Mouse (Mus musculus): Measurements from ENCODE around the gene Cbfa2t3.

Cbfa2t3 gene

GRCm38 (mm10) chr8:122629388-122629787, 69.5 kb downstream of the Cbfa2t3 start:
- Histone ChIP-seq H3K27me3 (ENCODE audit: insufficient read depth, low read length) (peaks cover 8% of the 10 kb centered on the region; the same call in 1 of the 2 replicates), H3K4me1 (replicated peaks; ENCODE audit: low read depth, low read length) (peaks cover 22% of the 10 kb centered on the region), H3K36me3 (ENCODE audit: insufficient read depth, low read length) (no peaks in the 10 kb centered on the region), H3K4me3 (replicated peaks; ENCODE audit: low read length) (no peak overlapping the region), H3K9me3 (ENCODE audit: low read length) (no peaks in the 10 kb centered on the region)
- no peak for TF ChIP-seq POU5F1 (IDR thresholded peaks at IDR 0.05; ENCODE audit: borderline replicate concordance, low read length)
- TF ChIP-seq NANOG (IDR thresholded peaks at IDR 0.05; ENCODE audit: borderline replicate concordance, low read length): no peak
- TF ChIP-seq CTCF (conservative IDR thresholded peaks at IDR 0.05; ENCODE audit: low read length): no peak

DNA sequence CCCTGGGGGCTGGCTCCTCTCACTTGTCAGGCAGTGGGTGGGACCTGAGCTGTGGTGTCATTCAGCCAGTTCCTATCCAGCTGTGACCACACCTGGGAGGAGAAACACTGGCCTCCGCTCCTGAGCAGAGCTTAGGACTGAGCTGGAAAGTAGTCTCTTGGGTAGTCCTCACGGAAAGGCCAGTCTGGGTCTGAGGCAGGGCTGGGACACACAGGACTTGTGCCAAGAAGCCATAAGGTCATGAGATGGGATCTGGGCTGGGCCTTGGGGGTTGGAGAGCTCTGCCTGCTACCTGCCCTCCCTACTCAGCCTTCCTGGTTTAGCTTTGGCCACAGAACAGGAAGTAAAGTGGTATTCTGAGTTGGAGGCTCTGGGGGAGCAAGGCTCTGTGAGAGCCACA, 72.0 kb downstream of the Cbfa2t3 start:
- Histone ChIP-seq H3K36me3 (ENCODE audit: insufficient read depth, low read length) (no peaks in the 10 kb centered on the region), H3K4me3 (replicated peaks; ENCODE audit: low read length) (no peak overlapping the region), H3K9me3 (ENCODE audit: low read length) (no peaks in the 10 kb centered on the region), H3K4me1 (replicated peaks; ENCODE audit: low read depth, low read length) (peaks cover 23% of the 10 kb centered on the region), H3K27me3 (ENCODE audit: insufficient read depth, low read length) (peaks cover 8% of the 10 kb centered on the region; the same call in 1 of the 2 replicates)
- TF ChIP-seq POU5F1 (IDR thresholded peaks at IDR 0.05; ENCODE audit: borderline replicate concordance, low read length): no peak
- TF ChIP-seq CTCF (conservative IDR thresholded peaks at IDR 0.05; ENCODE audit: low read length): no peak
- TF ChIP-seq NANOG (IDR thresholded peaks at IDR 0.05; ENCODE audit: borderline replicate concordance, low read length): no peak

- no peak for TF ChIP-seq POU5F1 (IDR thresholded peaks at IDR 0.05; ENCODE audit: borderline replicate concordance, low read length)
- no peak for TF ChIP-seq NANOG (IDR thresholded peaks at IDR 0.05; ENCODE audit: borderline replicate concordance, low read length)
- no peak for TF ChIP-seq CTCF (conservative IDR thresholded peaks at IDR 0.05; ENCODE audit: low read length)
- Histone ChIP-seq H3K4me1 (replicated peaks; ENCODE audit: low read depth, low read length) (peaks cover 23% of the 10 kb centered on the region), H3K4me3 (replicated peaks; ENCODE audit: low read length) (no peak overlapping the region), H3K9me3 (ENCODE audit: low read length) (no peaks in the 10 kb centered on the region), H3K36me3 (ENCODE audit: insufficient read depth, low read length) (no peaks in the 10 kb centered on the region), H3K27me3 (ENCODE audit: insufficient read depth, low read length) (peaks cover 7% of the 10 kb centered on the region; the same call in 1 of the 2 replicates)
Measured at GRCm38 (mm10) chr8:122625811-122626210, 73.1 kb downstream of the Cbfa2t3 start.

GRCm38 (mm10) chr8:122624653-122625052, 74.3 kb downstream of the Cbfa2t3 start:
- no peak overlapping the region for H3K4me3 ChIP-seq (replicated peaks; ENCODE audit: low read length)
- peaks cover 22% of the 10 kb centered on the region for H3K4me1 ChIP-seq (replicated peaks; ENCODE audit: low read depth, low read length)
- no peaks in the 10 kb centered on the region for H3K9me3 ChIP-seq (ENCODE audit: low read length)
- H3K36me3 ChIP-seq (ENCODE audit: insufficient read depth, low read length): no peaks in the 10 kb centered on the region
- no peaks in the 10 kb centered on the region for H3K27me3 ChIP-seq (ENCODE audit: insufficient read depth, low read length)
- TF ChIP-seq POU5F1 (IDR thresholded peaks at IDR 0.05; ENCODE audit: borderline replicate concordance, low read length): no peak
- TF ChIP-seq CTCF (conservative IDR thresholded peaks at IDR 0.05; ENCODE audit: low read length): no peak
- no peak for TF ChIP-seq NANOG (IDR thresholded peaks at IDR 0.05; ENCODE audit: borderline replicate concordance, low read length)

DNA sequence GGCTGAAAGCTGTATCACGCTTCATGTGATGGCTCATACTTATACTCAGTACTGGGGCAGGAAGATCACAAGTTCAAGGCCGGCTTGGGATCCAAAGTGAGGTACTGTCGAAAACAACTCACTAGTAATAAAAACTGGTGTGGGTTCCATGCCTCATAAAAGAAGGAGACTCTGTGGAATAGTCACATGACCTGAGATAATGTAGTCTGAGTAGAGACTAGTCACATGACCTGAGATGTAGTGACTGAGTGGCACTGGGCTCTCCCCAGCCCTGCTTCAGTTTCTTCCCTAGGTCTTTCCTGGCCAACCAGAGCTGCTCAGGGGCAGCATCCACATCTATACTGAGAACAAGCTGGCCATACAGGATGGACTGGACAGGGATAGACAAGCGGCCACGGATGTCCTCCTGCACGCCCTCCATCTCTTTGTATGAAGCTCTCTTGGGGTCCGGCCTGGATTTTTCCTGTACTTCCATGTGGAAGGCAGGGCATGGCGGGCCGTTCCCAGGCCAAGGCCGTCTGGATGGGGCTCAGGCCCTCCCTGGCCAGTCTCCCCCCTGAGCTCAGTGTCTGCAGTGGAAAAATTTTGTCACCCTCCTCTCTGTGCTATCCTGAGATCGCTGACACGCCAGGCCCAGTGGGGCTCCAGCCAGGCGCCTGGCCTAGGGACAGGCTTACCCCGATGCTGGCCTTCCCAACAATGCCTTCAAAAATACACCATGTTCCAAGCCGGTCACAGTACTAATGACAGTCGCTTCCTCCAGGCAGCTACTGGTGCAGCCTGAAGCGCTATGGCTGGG, 74.9 kb downstream of the Cbfa2t3 start:
- H3K4me1 ChIP-seq (replicated peaks; ENCODE audit: low read depth, low read length): peaks cover 16% of the 10 kb centered on the region
- no peaks in the 10 kb centered on the region for H3K9me3 ChIP-seq (ENCODE audit: low read length)
- no peaks in the 10 kb centered on the region for H3K36me3 ChIP-seq (ENCODE audit: insufficient read depth, low read length)
- H3K27me3 ChIP-seq (ENCODE audit: insufficient read depth, low read length): no peaks in the 10 kb centered on the region
- TF ChIP-seq NANOG (IDR thresholded peaks at IDR 0.05; ENCODE audit: borderline replicate concordance, low read length) (no peak), POU5F1 (IDR thresholded peaks at IDR 0.05; ENCODE audit: borderline replicate concordance, low read length) (no peak), CTCF (conservative IDR thresholded peaks at IDR 0.05; ENCODE audit: low read length) (no peak)
- no peak overlapping the region for H3K4me3 ChIP-seq (replicated peaks; ENCODE audit: low read length)

DNA sequence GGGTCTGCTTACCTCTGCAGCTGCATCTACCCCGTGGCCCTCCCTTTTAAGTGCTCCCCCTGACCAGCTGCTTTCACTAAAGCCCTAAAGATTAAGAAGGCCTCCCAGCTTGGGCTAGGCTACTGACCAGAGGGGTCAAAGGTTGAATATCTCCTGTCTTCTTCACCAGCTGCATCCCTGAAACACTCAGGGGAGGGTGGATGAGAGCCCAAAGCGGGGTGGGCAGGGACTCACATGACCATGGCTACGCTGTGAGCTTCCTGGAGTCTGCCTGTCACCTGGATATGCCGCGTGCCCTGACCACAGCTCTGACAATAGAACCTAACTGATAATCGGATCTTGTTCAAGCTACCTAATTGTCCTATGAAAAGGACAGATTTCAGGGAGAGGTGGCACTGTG, 76.2 kb downstream of the Cbfa2t3 start, which contains the start of gene Pabpn1l:
Gene Pabpn1l, minus strand, starts transcription at position 13 of the 400 bp plus-strand sequence.
- Histone ChIP-seq H3K36me3 (ENCODE audit: insufficient read depth, low read length) (no peaks in the 10 kb centered on the region), H3K27me3 (ENCODE audit: insufficient read depth, low read length) (no peaks in the 10 kb centered on the region), H3K4me3 (replicated peaks; ENCODE audit: low read length) (no peak within 1 kb of the TSS), H3K9me3 (ENCODE audit: low read length) (no peaks in the 10 kb centered on the region), H3K4me1 (replicated peaks; ENCODE audit: low read depth, low read length) (peaks cover 15% of the 10 kb centered on the region)
- no peak for TF ChIP-seq NANOG (IDR thresholded peaks at IDR 0.05; ENCODE audit: borderline replicate concordance, low read length)
- no peak for TF ChIP-seq CTCF (conservative IDR thresholded peaks at IDR 0.05; ENCODE audit: low read length)
- TF ChIP-seq POU5F1 (IDR thresholded peaks at IDR 0.05; ENCODE audit: borderline replicate concordance, low read length): no peak

DNA sequence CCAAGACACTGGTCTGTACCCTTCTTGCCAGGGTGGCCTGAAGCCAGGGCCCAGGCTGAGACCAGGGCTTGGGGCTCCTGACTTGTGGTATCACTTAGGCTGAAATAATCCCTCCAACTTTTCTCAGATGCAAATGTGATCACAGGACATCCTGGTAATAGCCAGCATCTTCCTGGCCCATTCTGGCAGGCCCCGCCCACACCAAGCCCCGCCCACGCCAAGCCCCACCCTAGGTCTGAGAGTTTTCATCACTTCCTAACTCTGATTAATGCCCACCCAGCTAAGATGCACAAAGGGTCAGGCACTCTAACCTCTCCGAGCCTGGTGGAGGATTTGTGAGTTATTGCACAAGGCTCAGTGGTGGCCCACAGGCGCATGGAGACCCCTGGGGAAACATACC, 78.5 kb downstream of the Cbfa2t3 start:
- Histone ChIP-seq H3K4me3 (replicated peaks; ENCODE audit: low read length) (no peak overlapping the region), H3K36me3 (ENCODE audit: insufficient read depth, low read length) (peaks cover 9% of the 10 kb centered on the region), H3K9me3 (ENCODE audit: low read length) (no peaks in the 10 kb centered on the region), H3K4me1 (replicated peaks; ENCODE audit: low read depth, low read length) (peaks cover 10% of the 10 kb centered on the region; the same call in 1 of the 2 replicates), H3K27me3 (ENCODE audit: insufficient read depth, low read length) (no peaks in the 10 kb centered on the region)
- TF ChIP-seq NANOG (IDR thresholded peaks at IDR 0.05; ENCODE audit: borderline replicate concordance, low read length): no peak
- TF ChIP-seq CTCF (conservative IDR thresholded peaks at IDR 0.05; ENCODE audit: low read length): no peak
- no peak for TF ChIP-seq POU5F1 (IDR thresholded peaks at IDR 0.05; ENCODE audit: borderline replicate concordance, low read length)

DNA sequence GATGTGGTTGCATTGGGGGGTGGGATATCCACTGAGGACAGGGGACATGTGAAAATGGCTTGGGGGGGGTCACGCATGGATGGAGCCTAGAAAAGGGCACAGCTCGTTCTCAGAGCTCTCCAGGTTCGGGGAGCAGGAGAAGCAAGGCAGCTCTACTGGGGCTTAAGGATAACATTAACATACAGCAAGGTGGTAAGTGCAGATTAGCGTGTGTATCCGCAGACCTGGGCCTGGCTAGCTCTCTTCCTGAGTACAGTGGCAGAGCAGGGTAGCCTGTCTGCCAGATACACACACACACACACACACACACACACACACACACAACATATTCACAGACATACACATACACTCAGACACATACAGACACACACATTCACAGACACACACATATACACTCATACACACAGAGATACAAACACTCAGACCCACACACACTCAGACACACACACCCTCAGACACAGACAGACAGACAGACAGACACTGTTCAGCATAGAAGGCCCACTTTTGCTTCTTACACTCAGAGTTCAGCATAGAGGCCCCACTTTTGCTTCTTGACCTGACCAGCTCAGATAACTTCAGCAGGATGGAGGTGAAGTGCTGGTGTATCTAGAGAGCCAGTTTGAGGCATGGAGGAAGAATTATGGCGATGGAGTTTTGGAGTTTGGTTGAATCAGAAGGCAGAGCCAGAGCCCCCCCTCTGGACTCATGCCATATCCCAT, 80.1 kb downstream of the Cbfa2t3 start:
- no peaks in the 10 kb centered on the region for H3K27me3 ChIP-seq (ENCODE audit: insufficient read depth, low read length)
- no peaks in the 10 kb centered on the region for H3K9me3 ChIP-seq (ENCODE audit: low read length)
- no peak for TF ChIP-seq NANOG (IDR thresholded peaks at IDR 0.05; ENCODE audit: borderline replicate concordance, low read length)
- no peak for TF ChIP-seq CTCF (conservative IDR thresholded peaks at IDR 0.05; ENCODE audit: low read length)
- TF ChIP-seq POU5F1 (IDR thresholded peaks at IDR 0.05; ENCODE audit: borderline replicate concordance, low read length): no peak
- peaks cover 22% of the 10 kb centered on the region for H3K36me3 ChIP-seq (ENCODE audit: insufficient read depth, low read length)
- H3K4me3 ChIP-seq (replicated peaks; ENCODE audit: low read length): no peak overlapping the region
- peaks cover 6% of the 10 kb centered on the region; the same call in 1 of the 2 replicates for H3K4me1 ChIP-seq (replicated peaks; ENCODE audit: low read depth, low read length)

Measured in E14TG2a.4 (cell line).